Mouse (Mus musculus): ENCODE data around the gene Gm9844.

GRCm38 (mm10) chr7:24827181-24827580 is 34.8 kb upstream of the Gm9844 start:
- TF ChIP-seq POLR2A (IDR thresholded peaks at IDR 0.05; ENCODE audit: borderline replicate concordance, insufficient read depth, low read length): no peak
- no peak for TF ChIP-seq CTCF (IDR thresholded peaks at IDR 0.05; ENCODE audit: borderline replicate concordance, insufficient read depth, low read depth, low read length)

Data from cerebellum, adult 2 months (tissue).